Mouse (Mus musculus) frontal cortex, adult 2 months (tissue): ENCODE results near the gene Phlda2. TPM values are rescaled to one million over a fixed set of nuclear protein-coding genes. Genes with fewer than 3 reads are reported as not detected.

Source experiments
- DNase-seq, 2 experiments: peaks; one replicate each; pipeline ENCODE4 v3.0.0; 2022; ENCODE audit warnings: low spot score in 1 of 2; ENCODE audit errors: extremely low spot score in 1 of 2
- polyA plus RNA-seq: library from polyadenylated mRNA; depleted of rRNA; stranded (reverse); fragments of >200 nt; gene quantifications from 2 replicates; pipeline ENCODE4 v1.2.3, GENCODE M21; 2012

Phlda2 gene
- polyA plus RNA-seq, 1 experiment, result 0.86 TPM

DNA sequence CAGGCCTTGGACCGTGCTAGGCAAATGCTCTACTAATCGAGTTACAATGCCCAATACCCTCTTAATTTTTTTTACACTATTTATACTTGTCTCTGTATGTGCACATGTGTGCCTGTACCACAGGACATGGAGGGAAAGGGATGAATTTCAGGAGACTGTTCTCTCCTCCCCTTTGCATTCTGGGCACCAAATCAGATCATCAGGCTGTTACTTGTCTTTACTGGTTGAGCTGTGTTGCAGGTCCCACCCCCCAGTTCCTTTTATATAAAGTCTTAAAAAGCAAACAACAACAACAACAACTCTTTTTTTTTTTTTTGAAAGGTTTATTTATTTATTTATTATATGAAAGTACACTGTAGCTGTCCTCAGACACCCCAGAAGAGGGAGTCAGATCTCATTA is 2.5 kb upstream of the Phlda2 start:
- no peak for DNase-seq

DNA sequence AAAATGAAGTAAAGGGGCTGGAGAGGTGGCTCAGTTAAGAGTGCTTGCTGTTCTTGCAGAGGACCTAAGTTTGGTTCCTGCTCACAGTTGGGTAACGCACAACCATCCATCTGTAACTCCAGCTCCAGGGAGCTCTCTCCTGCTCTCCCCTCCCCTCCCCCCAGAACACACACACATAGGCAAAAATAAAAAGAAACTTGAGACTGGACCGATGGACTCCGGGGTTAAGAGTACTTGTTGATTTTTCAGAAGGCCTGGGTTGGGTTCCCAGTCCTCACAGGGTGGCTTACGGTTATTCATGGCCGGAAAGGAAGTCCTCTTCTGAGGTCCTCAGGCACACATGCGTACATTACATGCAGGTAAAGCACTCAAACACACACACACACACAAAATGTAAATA is 976 bp upstream of the Phlda2 start:
- DNase-seq, result no peak

DNA sequence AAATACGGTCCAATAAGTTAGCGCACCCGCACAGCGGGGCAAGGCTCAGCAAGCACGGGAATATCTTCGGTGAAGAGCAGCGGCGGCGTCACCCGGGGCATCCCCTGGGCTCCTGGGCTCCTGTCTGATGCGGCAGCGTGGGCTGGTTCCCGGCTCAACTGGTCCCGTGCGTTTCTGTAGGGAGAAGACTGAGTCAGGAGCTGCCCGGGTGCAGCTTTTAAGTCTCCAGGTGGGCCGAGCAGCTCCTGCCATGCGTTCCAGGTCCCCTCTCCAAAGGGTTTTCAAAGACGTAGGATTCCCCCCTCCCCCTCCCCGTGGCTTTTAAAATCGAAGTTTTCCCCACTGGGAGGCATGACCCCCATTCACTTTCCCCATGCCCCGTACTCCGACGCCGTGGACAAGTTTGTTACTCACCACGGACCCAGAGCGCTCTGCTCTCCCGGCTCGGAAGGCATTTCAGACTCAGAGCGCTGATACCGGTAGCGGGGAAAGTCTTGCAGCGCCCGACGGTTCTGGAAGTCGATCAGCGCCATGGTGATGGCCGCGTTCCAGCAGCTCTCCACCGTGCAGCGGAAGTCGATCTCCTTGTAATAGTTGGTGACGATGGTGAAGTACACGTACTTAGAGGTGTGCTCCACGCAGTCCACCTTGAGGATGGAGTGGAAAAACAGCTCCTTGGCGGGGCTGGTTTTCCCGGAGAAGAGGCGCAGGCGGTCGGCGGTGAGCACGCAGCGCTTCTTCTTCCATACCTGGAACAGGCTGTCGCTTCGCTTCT is 1.1 kb downstream of the Phlda2 start:
- DNase-seq, result peak in 1 of 2 experiments; percentile 21

DNA sequence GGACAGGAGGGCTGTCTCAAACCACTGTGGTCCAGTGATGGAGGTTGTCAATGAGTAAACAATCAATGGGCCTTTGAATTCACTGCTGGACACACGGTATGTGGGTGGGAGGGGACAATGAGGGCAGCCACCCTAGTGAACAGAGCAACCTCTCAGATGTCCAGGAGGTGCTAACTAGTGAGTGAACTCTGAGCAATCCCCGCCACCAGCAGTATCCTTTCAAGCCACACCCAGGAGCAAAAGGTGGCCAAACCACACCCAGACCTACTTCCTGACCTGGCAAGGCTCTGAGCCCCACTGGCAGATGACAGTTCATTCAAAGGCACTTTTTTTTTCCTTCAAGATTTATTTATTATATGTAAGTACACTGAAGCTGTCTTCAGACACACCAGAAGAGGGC is 2.0 kb downstream of the Phlda2 start:
- DNase-seq, result no peak

DNA sequence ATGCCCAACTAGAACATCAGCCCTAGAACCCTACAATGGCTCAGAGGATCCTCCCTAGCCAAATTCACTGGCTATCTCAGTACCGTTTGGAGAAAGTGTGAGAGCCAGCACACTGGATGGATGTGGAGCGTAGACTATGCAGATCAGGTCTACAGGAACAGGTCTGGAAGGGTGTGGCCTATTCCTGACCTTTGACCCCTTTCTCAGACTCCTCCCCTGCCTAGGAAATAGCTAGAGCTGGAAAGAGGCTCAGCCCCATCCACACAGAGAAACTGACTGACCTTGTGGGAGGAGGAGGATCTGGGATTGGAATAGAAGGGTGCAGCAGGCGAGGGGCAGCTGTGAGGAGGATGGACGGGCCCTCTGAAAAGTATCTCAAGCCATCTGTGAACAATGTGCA is 4.4 kb downstream of the Phlda2 start:
- DNase-seq, result no peak

DNA sequence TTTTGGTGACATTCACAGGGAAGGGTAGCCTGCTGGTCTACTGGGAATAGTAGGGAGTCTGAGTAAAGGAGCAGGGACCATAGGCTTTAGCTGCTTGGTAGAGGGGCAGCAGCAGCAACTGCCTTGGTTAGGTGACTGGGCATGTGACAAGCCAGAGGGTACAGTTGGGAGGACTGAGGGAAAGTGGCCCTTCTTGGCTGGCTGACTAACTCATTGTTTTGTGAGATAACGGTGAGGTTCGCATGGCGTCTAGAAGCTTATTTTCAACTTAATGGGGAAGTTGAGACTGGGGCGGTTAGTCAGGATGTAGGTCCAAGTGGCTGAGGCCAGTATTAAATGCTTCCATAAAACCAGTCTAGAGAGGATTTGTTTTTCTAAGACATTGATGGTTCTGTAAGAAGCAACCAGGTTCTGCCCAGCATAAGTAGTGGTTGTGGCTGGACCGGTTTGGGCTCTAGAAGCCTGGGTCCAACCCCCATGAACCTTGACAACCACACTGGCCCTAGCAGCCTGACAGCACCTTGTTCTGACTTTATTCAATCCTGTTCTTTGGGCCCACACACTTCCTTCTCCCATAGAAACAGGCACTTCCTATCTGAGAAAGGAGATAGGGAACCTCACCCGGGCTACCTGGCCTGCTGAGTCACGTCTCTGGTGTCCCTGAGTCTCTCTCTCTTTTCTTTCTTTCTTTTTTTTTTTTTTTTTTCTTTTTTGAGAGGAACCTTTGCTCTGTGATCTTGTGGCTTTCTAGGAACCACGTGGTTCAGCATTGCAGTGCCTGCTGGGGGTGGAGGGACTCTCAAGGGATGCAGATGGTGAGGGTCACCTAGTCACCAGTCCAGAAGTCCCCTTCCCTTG is 7.6 kb downstream of the Phlda2 start:
- DNase-seq, result no peak

DNA sequence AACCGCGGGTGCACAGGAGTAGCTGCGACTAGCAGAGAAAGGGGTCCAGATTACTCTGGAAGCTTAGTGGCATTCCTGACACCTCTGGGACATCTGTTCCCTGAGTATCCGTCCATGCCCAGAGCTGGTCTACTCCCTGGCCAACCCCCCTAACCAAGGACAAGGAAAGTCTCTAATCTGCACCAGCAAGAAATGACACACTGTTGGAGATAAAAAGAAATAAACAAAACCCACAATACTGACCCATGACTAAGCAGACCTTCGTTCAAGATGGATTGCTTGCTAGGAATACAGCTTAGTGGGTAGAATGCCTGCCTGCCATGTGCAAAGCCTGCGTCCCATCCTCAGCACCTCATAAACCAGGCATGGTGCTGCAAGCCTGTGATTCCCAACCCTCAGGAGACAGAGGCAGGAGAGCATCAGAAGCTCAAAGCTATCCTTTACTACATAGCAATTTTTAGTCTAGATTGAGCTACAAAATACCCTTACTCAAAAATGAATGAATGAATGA is 9.3 kb downstream of the Phlda2 start:
- DNase-seq, result no peak

DNA sequence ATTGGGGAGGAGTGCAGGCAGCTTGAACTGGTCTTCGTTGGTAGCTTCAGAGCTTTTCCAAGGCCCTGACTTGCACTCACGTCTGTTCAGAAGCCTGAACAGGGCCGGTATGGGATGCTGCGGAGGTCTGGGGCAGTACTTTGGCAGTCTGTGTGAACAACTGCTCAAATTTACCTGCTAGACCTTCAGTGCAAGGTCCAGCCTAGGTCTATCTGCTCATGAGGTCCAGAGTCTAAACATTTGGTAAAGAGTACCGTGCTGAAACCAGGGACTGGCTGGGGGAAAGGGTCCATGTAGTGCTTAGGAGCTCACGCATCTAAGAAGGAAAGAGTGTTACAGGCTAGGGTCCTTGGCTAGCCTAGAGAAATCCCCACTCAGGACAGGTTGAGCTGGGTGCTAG is 13.2 kb downstream of the Phlda2 start:
- no peak for DNase-seq

DNA sequence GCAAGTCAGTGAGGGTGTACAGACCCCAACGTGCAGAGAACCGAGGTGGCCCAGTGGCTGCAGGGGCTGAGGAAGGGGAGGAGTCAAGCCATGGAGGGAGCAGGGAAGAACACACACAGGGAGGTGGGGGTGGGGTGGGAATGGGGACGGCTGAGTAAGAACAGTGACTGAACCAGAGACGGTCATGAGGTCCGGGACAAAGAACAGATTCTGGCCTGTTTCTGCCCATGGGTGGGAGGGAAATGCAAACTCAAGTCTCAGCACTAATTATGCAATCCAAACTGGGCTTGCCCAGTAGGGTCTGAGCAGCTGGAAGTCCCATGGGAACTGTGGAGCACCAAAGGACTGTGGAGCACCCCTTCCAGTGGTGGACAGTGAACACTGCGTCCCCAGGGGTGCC is 20.4 kb downstream of the Phlda2 start:
- no peak for DNase-seq

DNA sequence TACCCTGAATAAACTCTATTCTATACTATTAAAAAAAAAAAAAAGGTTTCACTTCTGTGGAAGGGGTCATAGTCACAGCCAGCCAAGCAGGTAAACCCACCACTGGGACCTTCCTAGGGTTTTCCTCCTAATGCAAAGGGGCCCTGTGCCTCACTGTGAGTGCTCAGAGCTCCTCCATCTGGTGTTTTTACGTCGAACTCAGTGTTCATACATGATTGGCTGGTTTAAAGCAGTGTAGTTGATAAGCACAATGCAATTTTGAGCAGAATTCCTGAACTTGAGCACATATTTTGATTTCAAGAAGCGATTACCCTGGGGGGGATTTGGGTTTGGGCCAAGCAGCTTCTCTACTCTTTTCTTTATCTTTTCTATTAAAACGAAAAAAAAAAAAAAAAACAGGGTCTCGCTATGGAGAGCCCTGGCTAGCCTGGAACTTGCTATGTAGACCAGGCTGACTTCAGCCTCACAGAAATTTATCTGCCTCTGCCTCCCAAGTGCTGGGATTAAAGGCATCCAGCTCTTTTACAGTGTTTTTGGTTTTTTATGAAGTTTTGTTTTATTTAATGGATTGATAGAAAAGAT is 21.1 kb downstream of the Phlda2 start:
- DNase-seq, result no peak

DNA sequence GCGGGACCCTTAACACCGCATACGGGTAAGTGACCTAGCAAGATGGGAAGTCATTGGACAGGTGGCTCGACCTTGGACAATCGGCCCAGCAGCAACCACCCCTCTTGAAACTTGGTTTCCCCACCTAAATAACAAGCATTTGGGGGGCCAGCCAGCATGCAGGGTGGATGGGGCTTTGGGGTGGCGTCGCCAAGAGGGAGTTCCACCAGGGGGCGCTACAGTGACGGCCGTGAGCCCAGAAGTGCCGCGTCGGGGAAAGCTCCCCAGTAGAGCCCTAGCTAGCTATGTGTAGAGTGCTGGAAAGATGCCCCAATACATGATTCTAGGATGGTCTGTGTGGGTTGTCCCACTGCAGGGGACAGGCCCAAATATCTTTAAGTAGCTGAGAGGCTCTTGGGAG is 22.5 kb downstream of the Phlda2 start:
- peak in 1 of 2 experiments; percentile 64 for DNase-seq

DNA sequence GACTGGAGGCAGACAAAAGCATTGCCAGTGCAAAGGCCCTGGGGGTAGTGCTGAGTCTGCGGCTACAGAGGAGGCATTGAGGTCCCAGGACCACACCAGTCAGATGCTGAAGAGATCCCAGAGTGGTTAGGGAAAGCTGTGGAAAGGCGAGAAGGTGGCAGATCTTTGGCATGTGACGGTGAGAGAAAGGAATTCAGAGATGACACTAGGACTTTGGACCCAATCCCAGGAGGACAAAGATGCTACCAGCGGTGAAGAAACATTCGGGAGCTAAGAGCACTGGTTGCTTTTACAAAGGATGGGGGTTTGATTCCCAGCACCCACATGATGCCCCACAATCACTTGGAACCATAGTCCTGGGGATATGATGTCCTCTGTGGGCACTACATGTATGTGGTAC is 25.1 kb downstream of the Phlda2 start:
- no peak for DNase-seq

DNA sequence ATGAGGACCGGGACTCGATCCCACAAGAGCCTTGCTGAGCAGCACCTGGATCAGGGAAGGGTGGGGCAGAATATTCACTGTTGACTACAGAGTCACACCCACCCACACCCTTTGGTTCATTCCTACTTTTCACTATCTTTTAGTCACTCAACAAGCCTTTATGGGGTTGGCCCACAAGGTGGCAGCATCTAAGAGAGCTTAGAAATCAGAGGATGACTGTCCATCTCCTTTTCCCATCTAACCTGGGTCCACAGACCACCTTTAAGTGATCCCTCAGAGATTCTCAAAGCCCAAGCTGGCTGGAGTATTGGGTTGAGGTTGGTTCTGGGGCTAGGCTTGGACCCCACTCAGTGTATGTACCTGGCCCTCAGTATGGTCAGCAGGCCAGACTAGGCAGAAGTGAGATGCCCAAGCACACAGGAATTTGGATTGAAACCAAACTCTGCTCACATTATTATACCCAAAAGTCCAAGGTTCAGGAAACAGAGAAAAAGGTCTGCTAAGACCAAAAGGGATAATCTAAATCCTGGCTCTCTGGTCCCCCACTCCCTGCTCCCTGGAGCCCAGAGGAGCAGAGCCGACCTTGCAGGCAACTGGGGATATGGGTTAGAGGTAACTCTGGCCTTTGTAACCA is 26.1 kb downstream of the Phlda2 start:
- DNase-seq, result no peak

DNA sequence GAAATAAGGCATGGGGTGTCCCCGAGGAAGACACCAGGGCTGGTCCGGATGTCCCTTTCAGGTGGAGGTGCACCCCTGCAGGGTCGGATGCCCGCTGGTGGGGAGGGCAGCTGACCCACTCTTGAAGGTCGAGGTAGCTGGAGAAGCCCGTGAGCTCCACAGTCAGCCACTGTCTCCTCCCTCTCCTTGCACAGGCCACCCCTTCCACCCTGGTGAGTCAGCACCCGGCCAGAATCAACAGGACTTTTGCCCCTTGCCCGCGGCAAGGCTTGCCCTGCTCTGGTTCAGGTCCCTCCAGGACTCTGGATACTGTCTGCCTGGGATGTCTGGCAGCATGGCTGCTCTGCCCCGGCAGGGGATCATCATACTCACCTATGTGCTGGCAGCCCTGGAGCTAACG is 27.1 kb downstream of the Phlda2 start:
- DNase-seq, result no peak

DNA sequence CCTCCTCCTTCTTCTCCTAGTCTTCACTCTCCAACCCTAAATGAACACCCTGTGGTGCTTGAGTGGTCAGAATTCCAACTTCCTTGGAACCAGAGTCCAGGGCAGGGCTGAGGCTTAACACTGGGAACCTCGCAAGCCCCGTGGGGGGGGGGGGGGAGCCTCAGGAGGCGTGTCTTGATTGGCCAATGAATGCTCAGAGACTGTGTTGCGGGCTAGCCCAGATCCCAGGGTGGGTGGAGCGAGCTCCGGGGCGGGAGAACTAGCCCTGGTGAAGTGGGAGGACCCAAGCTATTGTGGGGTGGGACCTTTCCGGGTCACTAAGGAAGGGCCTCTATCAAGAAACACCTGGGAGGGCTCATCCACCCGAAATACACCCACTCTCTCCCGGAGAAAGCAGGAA is 28.1 kb downstream of the Phlda2 start:
- no peak for DNase-seq

DNA sequence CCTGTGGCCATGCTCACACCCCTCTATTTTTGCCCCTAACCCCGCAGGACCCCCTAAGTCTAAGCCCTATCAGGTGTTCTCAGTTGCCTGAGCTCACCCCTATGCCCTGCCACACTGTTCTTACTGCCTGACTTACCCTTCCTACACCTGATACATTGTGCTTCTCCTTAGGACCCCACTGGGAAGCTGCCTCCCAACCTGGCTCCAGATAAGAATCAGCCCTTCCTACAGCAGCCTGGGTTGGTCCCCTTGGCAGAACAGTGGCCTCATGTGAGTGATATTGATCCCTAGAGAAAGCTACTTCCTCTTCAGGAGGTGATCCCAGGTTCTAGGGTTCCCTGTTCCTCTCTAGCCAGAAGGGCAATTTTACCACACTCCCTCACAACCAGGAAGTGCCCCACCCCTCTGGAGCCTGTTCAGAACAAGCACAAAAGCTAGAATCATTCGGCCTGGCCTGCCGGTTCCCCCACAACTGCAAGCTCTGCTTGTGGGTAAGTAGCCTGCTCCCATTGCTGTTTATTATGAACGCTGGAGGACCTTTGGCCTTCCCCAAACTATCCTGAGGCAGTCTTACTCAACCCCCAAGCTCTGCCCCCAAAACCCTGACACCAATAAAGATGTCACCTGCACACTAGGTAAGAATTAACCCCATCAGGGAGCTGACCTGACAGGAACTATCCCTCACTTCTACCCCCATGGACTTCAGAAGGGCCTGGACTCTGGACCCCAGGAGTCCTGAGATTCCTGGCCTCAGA is 29.4 kb downstream of the Phlda2 start, which contains the start of gene Slc22a18:
Gene Slc22a18, plus strand, starts transcription at position 390 of the 755 bp plus-strand sequence.
- DNase-seq, result no peak

DNA sequence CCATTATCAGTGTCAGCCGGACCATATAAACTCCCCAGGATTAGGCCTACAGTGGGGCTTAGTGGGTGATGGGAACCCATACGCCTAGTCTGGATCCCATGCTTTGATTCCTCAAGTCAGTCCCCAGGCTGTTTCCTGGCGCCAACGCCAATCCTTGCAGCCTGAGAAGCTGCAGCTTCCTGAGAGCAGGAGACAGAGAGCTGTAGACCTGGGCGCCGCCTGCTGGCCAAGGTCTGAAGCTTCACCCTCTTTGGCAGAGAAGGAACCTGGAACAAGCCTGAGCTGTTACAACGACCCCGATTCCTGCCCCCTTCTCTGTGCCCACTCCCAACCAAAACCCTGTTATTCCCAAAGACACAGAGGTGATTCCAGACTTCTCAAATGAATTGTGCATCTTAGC is 33.0 kb downstream of the Phlda2 start:
- DNase-seq, result peak in 1 of 2 experiments; percentile 82

DNA sequence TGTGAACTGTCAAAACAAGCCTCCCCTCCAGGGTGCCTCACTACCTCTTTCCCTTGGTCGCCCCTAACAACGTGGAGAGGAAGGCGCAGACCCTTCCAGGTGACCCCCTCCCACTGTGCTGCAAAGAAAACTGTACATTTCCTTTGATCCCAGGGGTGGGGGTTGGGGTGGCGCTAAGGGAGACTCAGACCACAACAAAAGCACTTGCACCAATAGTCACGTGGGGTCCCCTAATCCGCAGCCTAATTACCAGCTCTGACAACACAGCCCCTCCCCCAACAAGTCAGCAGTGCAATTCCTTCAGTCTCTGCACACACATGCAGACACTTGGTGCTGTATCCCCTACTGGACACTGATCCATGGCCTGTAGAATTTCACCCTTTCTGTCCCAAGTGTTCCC is 35.2 kb downstream of the Phlda2 start:
- DNase-seq, result no peak

DNA sequence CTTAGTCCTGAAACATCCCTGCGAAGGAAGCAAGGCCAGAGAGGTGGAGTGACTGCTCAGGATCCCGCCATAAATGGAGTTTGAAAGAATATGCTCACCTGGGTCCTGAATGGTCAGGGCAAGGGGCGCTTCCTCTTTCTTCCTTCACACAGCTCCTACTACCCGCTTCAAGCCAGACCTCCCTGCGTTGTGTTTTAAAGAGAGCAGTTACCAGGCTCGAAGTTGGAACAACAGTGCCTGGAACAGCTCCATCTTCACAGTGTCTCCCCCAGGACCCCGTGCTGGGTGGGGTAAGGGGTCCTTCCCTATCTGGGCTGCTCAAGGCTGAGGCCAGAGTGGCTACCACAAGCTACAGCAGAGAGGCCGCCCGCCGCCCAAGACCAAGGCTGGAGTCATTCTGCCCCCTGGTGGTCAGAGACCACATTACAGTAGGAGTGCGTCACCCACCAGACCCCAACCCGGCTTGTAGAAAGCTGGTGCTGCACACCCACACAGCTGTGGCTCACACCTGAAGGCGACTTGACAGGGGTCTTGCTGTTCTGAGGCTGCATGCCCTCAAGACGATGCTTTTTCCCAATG is 36.8 kb downstream of the Phlda2 start:
- peak in 1 of 2 experiments; percentile 89 for DNase-seq
